Mouse (Mus musculus): ENCODE data around the gene Olfr547. TPM values are rescaled to one million over a fixed set of nuclear protein-coding genes. Genes with fewer than 3 reads are reported as not detected.
A peak's percentile ranks its signal among the peaks of the same experiment; 100 is the strongest.
"Not testable (repeated sequence)": the region's sequence is repeated elsewhere in the genome, so short reads cannot be mapped to it uniquely, and the experiment has no call there.

Olfr547 gene
- total RNA-seq (2014; rRNA removed), result not detected in 2 replicates
- polyA plus RNA-seq (2015; fragmentation: Nextera tagmentation; extraction: Ambion mirVana), result not detected in 2 replicates

DNA sequence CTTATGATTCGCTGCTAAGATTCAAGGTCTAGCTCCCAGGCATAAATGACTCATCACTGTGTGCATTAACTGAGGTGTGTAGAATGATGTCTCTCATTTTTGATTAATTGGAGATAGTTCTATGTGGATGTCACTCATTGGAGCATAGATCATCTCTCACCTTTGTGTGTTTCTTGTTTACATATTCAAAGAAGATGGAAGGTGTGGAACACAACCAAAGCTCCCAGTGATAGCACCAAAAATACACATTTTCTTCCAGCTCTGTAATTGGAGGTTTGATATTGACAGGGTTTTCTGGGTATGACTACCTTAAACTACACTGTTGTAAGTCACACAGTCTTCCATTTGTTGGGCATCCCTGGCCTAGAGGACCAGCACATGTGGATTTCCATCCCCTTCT, at the start of gene Olfr547:
Gene Olfr547 (plus strand): TSS at position 301 of the 400 bp plus-strand sequence.
- Histone ChIP-seq H3K4me2 (ENCODE audit: low read depth) (no peak within 1 kb of the TSS), H3K9me3 (ENCODE audit: low read length) (no peaks in the 10 kb centered on the region), H3K4me1 (ENCODE audit: insufficient read depth) (no peaks in the 10 kb centered on the region), H3K36me3 (ENCODE audit: insufficient read depth) (no peaks in the 10 kb centered on the region), H3K9ac (no peak within 1 kb of the TSS), H3K4me3 (ENCODE audit: low read depth, low read length) (no peak within 1 kb of the TSS), H3K27me3 (ENCODE audit: insufficient read depth, low read length) (no peaks in the 10 kb centered on the region), H3K27ac (ENCODE audit: low read depth, low read length) (no peak within 1 kb of the TSS)
- TF ChIP-seq CTCF (IDR thresholded peaks at IDR 0.05; ENCODE audit: low read depth), result no peak
- 75% methylated on average over 1 of the region's 1 CpGs for WGBS
- DNase-seq, result no peak
- no peak for ATAC-seq

DNA sequence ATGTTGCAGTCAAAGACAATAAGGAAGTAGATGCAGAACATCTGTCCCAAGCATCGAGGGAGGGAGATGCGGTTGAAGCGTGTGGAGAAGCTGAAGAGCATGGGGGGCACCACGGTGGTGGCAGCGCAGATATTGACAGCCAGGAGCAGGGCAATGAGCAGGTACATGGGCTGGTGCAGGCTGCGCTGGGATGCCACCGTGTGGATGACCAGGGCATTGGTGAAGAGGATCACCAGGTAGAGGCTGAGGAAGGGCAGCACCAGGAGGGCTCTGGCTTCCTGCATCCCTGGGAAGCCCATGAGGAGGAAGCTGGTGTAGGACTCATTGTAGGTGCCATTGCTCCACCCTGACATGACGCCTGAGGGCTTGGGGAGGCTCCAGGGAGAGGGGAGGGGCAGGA, 49.8 kb upstream of the Olfr547 start:
- H3K27me3 ChIP-seq (ENCODE audit: insufficient read depth, low read length); H3K9me3 ChIP-seq (ENCODE audit: low read length); DNase-seq; H3K4me2 ChIP-seq (ENCODE audit: low read depth); H3K4me3 ChIP-seq (ENCODE audit: low read depth, low read length); ATAC-seq; H3K36me3 ChIP-seq (ENCODE audit: insufficient read depth); H3K4me1 ChIP-seq (ENCODE audit: insufficient read depth); H3K9ac ChIP-seq; H3K27ac ChIP-seq (ENCODE audit: low read depth, low read length): not testable (repeated sequence)
- WGBS, result 78% methylated on average over 7 of the region's 8 CpGs

DNA sequence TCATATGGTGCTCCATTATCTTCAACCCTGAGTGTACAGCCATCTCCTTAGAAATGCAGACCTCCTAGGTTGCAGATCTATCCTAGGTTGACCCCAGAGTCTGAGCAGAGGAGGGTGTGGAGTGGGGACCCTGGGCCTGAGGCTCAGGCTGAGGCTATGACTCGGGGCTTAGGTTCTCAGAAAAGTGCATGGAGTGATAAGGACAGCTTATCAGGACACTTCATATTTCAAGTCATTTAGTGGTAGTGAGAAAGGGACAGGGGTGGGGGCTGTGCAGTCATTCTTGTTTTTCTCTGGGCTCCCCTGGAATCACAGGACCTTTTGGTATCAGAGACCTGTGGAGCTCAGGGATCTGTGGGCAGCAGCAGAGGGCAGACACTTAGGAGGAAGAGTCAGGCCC, 48.4 kb upstream of the Olfr547 start:
- no peak overlapping the region for H3K27ac ChIP-seq (ENCODE audit: low read depth, low read length)
- no peak overlapping the region for H3K9ac ChIP-seq
- no peaks in the 10 kb centered on the region for H3K9me3 ChIP-seq (ENCODE audit: low read length)
- H3K4me3 ChIP-seq (ENCODE audit: low read depth, low read length), result no peak overlapping the region
- ATAC-seq, result no peak
- no peak for TF ChIP-seq CTCF (IDR thresholded peaks at IDR 0.05; ENCODE audit: low read depth)
- no peak for DNase-seq
- no peaks in the 10 kb centered on the region for H3K4me1 ChIP-seq (ENCODE audit: insufficient read depth)
- H3K36me3 ChIP-seq (ENCODE audit: insufficient read depth), result no peaks in the 10 kb centered on the region
- no peaks in the 10 kb centered on the region for H3K27me3 ChIP-seq (ENCODE audit: insufficient read depth, low read length)
- H3K4me2 ChIP-seq (ENCODE audit: low read depth), result no peak overlapping the region
- WGBS, result 90% methylated on average over 1 of the region's 1 CpGs

DNA sequence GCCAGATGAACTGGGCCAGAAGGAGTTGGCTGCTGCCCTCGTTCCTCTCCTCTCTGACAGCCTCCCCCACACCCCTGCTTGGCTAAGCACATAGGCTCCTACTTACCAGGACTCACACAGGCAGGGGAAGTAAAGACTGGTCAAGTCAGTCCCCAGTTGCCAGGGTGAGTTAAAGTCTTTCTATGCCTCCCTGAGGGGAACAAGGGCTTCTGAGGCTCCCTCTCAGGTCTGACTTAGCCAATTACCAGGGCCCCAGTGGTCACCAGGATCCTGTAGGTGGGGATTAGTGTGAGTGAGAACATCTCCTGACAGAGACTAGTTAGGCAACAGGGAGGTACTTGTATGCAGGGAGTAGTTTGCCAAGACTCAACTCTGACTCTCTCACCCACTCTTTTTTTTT, 46.4 kb upstream of the Olfr547 start, which contains the start of gene Olfr544:
Gene Olfr544 (minus strand): TSS at position 153 of the 400 bp plus-strand sequence.
- 33% methylated on average over 1 of the region's 1 CpGs for WGBS
- no peak for TF ChIP-seq CTCF (IDR thresholded peaks at IDR 0.05; ENCODE audit: low read depth)
- Histone ChIP-seq H3K4me1 (ENCODE audit: insufficient read depth) (no peaks in the 10 kb centered on the region), H3K36me3 (ENCODE audit: insufficient read depth) (no peaks in the 10 kb centered on the region), H3K4me2 (ENCODE audit: low read depth) (no peak within 1 kb of the TSS), H3K27ac (ENCODE audit: low read depth, low read length) (no peak within 1 kb of the TSS), H3K27me3 (ENCODE audit: insufficient read depth, low read length) (no peaks in the 10 kb centered on the region), H3K4me3 (ENCODE audit: low read depth, low read length) (no peak within 1 kb of the TSS), H3K9ac (no peak within 1 kb of the TSS), H3K9me3 (ENCODE audit: low read length) (no peaks in the 10 kb centered on the region)
- DNase-seq (no peak), ATAC-seq (no peak)

DNA sequence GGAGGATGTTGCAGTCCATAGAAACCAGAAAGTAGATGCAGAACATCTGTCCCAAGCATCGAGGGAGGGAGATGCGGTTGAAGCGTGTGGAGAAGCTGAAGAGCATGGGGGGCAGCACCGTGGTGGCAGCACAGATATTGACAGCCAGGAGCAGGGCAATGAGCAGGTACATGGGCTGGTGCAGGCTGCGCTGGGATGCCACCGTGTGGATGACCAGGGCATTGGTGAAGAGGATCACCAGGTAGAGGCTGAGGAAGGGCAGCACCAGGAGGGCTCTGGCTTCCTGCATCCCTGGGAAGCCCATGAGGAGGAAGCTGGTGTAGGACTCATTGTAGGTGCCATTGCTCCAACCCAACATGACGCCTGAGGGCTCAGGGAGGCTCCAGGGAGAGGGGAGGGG, 40.1 kb upstream of the Olfr547 start:
- DNase-seq; ATAC-seq; H3K4me2 ChIP-seq (ENCODE audit: low read depth); H3K4me3 ChIP-seq (ENCODE audit: low read depth, low read length); H3K36me3 ChIP-seq (ENCODE audit: insufficient read depth); H3K27ac ChIP-seq (ENCODE audit: low read depth, low read length); H3K9me3 ChIP-seq (ENCODE audit: low read length); H3K27me3 ChIP-seq (ENCODE audit: insufficient read depth, low read length); H3K9ac ChIP-seq; H3K4me1 ChIP-seq (ENCODE audit: insufficient read depth): not testable (repeated sequence)
- WGBS, result 54% methylated on average over 7 of the region's 7 CpGs

DNA sequence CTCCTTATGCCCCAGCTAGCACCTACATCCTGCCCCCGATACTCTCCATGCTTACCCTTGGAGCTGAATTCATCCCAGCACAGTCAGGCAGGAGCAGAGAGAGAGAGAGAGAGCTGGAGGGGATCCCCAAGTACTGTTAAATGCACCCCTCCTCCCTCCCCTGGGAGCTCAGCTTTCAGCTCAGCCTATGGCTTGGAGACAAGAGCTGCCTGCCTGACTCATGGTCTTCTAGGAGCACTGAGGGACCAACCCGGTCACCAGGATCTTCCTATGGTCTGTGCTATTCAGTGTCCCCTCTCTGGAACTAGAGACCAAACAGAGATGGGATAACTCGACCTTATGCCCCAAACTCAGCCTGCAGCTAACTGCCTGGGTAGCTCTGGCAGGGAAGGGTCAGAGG, 35.1 kb upstream of the Olfr547 start, which contains the start of gene Olfr545:
Gene Olfr545 (minus strand): TSS at position 101 of the 400 bp plus-strand sequence.
- Histone ChIP-seq H3K4me2 (ENCODE audit: low read depth) (no peak within 1 kb of the TSS), H3K9ac (no peak within 1 kb of the TSS), H3K27me3 (ENCODE audit: insufficient read depth, low read length) (no peaks in the 10 kb centered on the region), H3K4me1 (ENCODE audit: insufficient read depth) (no peaks in the 10 kb centered on the region), H3K4me3 (ENCODE audit: low read depth, low read length) (no peak within 1 kb of the TSS), H3K36me3 (ENCODE audit: insufficient read depth) (no peaks in the 10 kb centered on the region), H3K27ac (ENCODE audit: low read depth, low read length) (no peak within 1 kb of the TSS), H3K9me3 (ENCODE audit: low read length) (no peaks in the 10 kb centered on the region)
- no peak for TF ChIP-seq CTCF (IDR thresholded peaks at IDR 0.05; ENCODE audit: low read depth)
- WGBS, result 56% methylated on average over 3 of the region's 3 CpGs
- ATAC-seq, result no peak
- DNase-seq, result no peak

DNA sequence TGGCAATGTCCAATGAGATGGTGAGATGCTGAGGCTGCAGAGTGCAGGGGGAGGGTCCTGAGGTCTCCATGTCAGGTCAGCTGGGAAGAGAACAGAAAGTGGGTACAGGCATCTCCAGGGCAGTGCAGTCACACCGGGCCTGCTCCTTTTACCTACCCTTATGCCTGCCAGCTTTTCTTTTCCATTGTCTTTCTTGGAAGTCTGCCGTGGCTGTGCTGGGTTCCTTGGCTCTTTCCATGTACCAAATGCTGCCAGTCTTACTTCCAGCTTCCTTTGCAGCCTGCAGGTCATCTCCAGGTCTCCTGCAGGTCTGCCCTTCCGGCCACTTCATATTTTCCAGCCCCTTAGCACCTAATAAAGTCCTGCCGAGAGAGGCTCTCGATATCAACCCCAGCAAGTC, 32.6 kb upstream of the Olfr547 start:
- Histone ChIP-seq H3K4me2 (ENCODE audit: low read depth) (no peak overlapping the region), H3K9me3 (ENCODE audit: low read length) (no peaks in the 10 kb centered on the region), H3K4me3 (ENCODE audit: low read depth, low read length) (no peak overlapping the region), H3K9ac (no peak overlapping the region), H3K4me1 (ENCODE audit: insufficient read depth) (no peaks in the 10 kb centered on the region), H3K27ac (ENCODE audit: low read depth, low read length) (no peak overlapping the region), H3K27me3 (ENCODE audit: insufficient read depth, low read length) (no peaks in the 10 kb centered on the region), H3K36me3 (ENCODE audit: insufficient read depth) (no peaks in the 10 kb centered on the region)
- ATAC-seq (no peak), DNase-seq (no peak)
- no peak for TF ChIP-seq CTCF (IDR thresholded peaks at IDR 0.05; ENCODE audit: low read depth)
- 75% methylated on average over 5 of the region's 5 CpGs for WGBS

DNA sequence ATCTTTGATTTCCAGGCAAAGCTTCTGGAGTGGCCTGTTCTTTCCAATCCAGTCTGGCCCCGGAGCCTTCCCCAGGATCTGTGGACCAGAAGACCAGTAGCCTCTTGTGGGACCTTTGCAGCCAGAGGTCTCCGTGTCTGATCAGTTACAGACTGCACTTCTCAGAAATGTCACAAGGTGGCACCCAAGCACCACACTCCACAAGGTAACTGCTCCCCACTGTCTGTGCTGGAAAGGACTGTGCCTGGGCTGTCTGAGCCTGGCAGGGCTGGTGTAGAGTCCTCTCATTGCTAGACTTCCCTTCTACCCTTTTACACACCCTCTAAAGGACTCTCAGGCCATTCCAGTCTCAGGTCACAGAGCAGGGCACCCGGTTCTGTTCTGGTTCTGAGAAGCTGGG, 27.7 kb upstream of the Olfr547 start:
- H3K9ac ChIP-seq, result no peak overlapping the region
- H3K9me3 ChIP-seq (ENCODE audit: low read length), result no peaks in the 10 kb centered on the region
- H3K27me3 ChIP-seq (ENCODE audit: insufficient read depth, low read length), result no peaks in the 10 kb centered on the region
- no peak overlapping the region for H3K4me3 ChIP-seq (ENCODE audit: low read depth, low read length)
- DNase-seq (peak; percentile 79), ATAC-seq (peak; percentile 90)
- no peaks in the 10 kb centered on the region for H3K4me1 ChIP-seq (ENCODE audit: insufficient read depth)
- H3K36me3 ChIP-seq (ENCODE audit: insufficient read depth), result no peaks in the 10 kb centered on the region
- no peak overlapping the region for H3K27ac ChIP-seq (ENCODE audit: low read depth, low read length)
- no peak overlapping the region for H3K4me2 ChIP-seq (ENCODE audit: low read depth)
- 42% methylated on average over 3 of the region's 3 CpGs for WGBS
- TF ChIP-seq CTCF (IDR thresholded peaks at IDR 0.05; ENCODE audit: low read depth), result peak; percentile 92
